Mouse (Mus musculus) stomach, embryonic 15.5 days (tissue): ENCODE data around the gene Vgll3. TPM values are rescaled to one million over a fixed set of nuclear protein-coding genes. Genes with fewer than 3 reads are reported as not detected.

Experiments used
- ATAC-seq: fragments of 200-750 bp; cut with Nextera tagmentation; 2 replicates; pipeline ENCODE4 v1.8.0; 2017; ENCODE audit warnings: low read depth, moderate number of reproducible peaks, moderate TSS enrichment; ENCODE audit not compliant: insufficient read depth, low FRiP score
- H3K27ac ChIP-seq: fragments of 300-500 bp; sonication (generic); 2 replicates; pipeline ENCODE4 v1.5.1; 2015; ENCODE audit warnings: mild to moderate bottlenecking, inconsistent platforms
- H3K27me3 ChIP-seq: fragments of 300-500 bp; sonication (generic); replicated peaks from 2 replicates; pipeline ENCODE4 v1.6.1; 2015; ENCODE audit warnings: inconsistent platforms
- H3K36me3 ChIP-seq: fragments of 300-500 bp; sonication (generic); 2 replicates; pipeline ENCODE4 v1.6.1; 2015; ENCODE audit warnings: inconsistent platforms
- H3K4me1 ChIP-seq: fragments of 300-500 bp; sonication (generic); 2 replicates; pipeline ENCODE4 v1.6.1; 2015; ENCODE audit warnings: inconsistent platforms
- H3K4me2 ChIP-seq: fragments of 300-500 bp; sonication (generic); 2 replicates; pipeline ENCODE4 v1.6.1; 2015; ENCODE audit warnings: mild to moderate bottlenecking, inconsistent platforms
- H3K4me3 ChIP-seq: fragments of 300-500 bp; sonication (generic); replicated peaks from 2 replicates; pipeline ENCODE4 v1.5.1; 2015; ENCODE audit warnings: inconsistent platforms
- H3K9ac ChIP-seq: fragments of 300-500 bp; sonication (generic); 2 replicates; pipeline ENCODE4 v1.6.1; 2015; ENCODE audit warnings: inconsistent platforms
- H3K9me3 ChIP-seq: fragments of 300-500 bp; sonication (generic); 2 replicates; pipeline ENCODE4 v1.6.1; 2016; ENCODE audit warnings: inconsistent platforms
- WGBS: fragments of 180-500 bp; shearing (Covaris S2); methylation state at CpG from one replicate; pipeline ENCODE4 v1.1.7; 2015; 5-methylcytosine and 5-hydroxymethylcytosine counted together
- polyA plus RNA-seq: library from polyadenylated mRNA; unstranded; fragments of >200 nt; fragmentation: Nextera tagmentation; extraction: Ambion mirVana; gene quantifications from 2 replicates; pipeline ENCODE4 v1.2.1, GENCODE M21; 2015

Vgll3 gene
- polyA plus RNA-seq, 1 experiment from 2014 or later = 4.5 TPM

GRCm38 (mm10) chr16:65867927-65868326, 52.9 kb downstream of the Vgll3 start:
- Histone ChIP-seq H3K4me1 (no peaks in the 10 kb centered on the region), H3K36me3 (no peaks in the 10 kb centered on the region), H3K9ac (no peak overlapping the region), H3K4me3 (no peak overlapping the region), H3K27ac (no peak overlapping the region), H3K4me2 (no peak overlapping the region), H3K27me3 (no peaks in the 10 kb centered on the region), H3K9me3 (no peaks in the 10 kb centered on the region)
- 60% methylated on average over 2 of the region's 2 CpGs for WGBS
- ATAC-seq = no peak

GRCm38 (mm10) chr16:65868933-65869332, 53.9 kb downstream of the Vgll3 start:
- 64% methylated on average over 2 of the region's 2 CpGs for WGBS
- no peak overlapping the region for H3K9ac ChIP-seq
- H3K4me3 ChIP-seq = no peak overlapping the region
- no peak overlapping the region for H3K4me2 ChIP-seq
- no peaks in the 10 kb centered on the region for H3K9me3 ChIP-seq
- ATAC-seq = no peak
- H3K36me3 ChIP-seq = no peaks in the 10 kb centered on the region
- H3K4me1 ChIP-seq = no peaks in the 10 kb centered on the region
- H3K27me3 ChIP-seq = no peaks in the 10 kb centered on the region
- no peak overlapping the region for H3K27ac ChIP-seq

DNA sequence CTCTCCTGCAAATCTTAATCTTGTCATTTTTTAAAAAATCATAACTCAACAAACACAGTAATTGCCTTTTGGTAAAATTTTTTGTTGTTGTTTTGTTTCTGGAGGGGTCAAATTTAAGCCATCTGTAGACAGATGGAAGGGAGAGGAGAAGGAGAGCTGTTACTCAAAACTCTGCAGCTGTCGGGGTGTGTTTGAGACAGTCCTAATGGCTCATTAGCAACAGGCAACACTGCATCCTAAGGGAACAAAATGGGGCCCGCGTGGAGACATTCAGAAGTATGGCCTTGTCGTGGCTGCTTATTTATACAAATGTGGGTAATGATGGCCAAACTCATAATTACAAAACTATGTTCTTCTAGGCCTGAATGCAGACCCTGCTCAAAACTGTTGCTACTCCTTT, 73.9 kb downstream of the Vgll3 start:
- WGBS = 80% methylated on average over 4 of the region's 4 CpGs

More for the DNA sequence above, 73.9 kb downstream of the Vgll3 start:
- Histone ChIP-seq H3K9me3 (no peaks in the 10 kb centered on the region), H3K9ac (no peak overlapping the region), H3K36me3 (no peaks in the 10 kb centered on the region), H3K27ac (no peak overlapping the region), H3K4me2 (no peak overlapping the region), H3K4me3 (no peak overlapping the region), H3K27me3 (no peaks in the 10 kb centered on the region), H3K4me1 (no peaks in the 10 kb centered on the region)
- ATAC-seq = no peak
